Mouse (Mus musculus) CD4-positive helper T cell, adult 2 months (primary cell): ENCODE results near the gene Mpp3.

Source experiments
- DNase-seq: peaks from one replicate; pipeline ENCODE4 v3.0.0-alpha.2; 2012; ENCODE audit warnings: low read depth, missing footprints, low spot score

Gene Mpp3

DNA sequence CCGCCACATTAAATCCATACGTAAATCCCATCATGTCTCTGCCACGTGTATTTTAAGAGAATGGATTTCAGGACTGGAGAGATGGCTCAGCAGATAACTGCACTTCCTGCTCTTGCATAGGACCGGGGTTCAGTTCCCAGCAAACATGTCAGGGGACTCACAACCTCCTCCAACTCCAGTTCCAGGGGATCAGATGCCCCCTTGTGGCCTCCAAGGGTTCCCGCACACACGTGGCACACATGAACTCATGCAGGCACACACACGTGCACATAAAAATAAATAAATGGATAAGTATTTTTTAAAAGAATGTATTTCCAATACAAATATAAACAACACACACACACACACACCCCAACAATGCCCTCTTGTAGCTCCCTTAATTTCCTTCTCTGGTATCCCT is 51.3 kb downstream of the Mpp3 start:
- DNase-seq = no peak

DNA sequence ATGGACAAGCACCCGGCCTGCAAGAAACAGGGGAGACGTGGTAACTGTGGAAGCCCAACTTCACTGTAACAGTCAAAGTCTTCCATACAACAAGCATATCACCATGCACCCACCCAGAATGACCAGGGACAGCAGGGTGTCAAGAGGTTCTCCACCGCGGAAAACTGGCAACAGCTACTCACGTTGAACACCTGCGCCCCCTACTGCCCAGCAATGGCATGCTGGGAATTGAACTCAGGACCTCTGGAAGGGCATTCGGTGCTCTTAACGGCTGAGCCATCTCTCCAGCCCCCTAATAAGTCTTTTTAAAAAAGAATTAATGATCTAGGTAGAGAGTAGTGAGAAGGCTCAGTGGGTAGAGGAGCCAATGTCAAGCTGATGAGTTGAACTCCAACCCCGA is 53.3 kb downstream of the Mpp3 start:
- DNase-seq = no peak

DNA sequence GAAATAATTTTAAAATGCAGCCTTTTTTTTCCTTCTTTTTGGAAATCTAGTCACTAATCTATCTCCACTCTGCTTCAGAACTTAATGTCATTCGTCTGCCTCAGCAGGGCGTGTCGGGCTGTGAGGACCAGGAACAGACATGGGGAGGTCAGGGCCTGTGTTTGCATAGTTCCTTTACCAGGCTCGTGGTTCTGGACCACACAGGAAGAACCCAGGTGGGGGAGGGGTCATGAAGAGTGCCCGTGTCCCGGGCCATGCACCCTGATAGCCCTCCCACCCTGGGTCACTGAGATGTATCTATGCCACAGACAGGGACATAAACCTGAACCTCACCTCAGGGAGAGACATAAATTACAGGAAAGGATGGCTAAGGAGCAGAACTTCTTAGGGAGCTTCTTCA is 54.1 kb downstream of the Mpp3 start:
- no peak for DNase-seq

DNA sequence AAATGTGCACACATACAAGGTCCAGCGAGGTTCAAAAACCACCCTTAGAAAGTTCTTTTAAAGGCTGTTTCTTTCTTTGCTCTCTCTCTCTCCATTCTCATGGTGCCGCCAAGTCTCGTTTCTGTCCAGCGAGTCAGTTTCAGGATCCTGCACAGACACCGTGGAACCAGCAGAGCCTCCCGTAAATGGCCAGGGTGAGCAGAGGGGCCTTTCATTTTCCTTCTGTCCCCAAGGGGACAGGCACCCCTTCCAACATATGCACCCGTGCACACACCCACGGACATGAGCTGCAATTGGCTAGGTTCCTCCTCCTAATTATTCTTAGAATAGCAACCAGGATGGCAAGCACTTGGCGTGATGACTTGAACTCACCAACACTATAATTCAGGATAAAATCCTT is 54.8 kb downstream of the Mpp3 start:
- DNase-seq = no peak

DNA sequence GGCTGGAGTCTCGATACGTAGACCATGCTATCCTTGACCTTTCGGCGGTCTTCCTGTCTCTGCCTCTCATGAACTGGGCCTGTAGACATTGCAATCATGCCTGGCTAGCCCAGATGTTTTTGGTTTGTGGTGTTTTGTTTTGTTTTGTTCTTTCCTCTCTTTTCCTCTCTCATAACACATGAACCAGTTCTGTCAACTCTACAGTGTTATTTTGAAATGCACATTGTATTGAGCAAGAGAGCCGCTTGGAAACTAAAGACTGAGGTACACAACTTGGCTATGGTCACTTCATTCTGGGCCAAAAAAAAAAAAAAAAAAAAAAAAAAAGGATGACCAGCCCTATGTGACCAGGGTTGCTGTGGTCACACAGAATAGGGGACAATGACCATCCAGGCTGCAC is 55.6 kb downstream of the Mpp3 start:
- no peak for DNase-seq

DNA sequence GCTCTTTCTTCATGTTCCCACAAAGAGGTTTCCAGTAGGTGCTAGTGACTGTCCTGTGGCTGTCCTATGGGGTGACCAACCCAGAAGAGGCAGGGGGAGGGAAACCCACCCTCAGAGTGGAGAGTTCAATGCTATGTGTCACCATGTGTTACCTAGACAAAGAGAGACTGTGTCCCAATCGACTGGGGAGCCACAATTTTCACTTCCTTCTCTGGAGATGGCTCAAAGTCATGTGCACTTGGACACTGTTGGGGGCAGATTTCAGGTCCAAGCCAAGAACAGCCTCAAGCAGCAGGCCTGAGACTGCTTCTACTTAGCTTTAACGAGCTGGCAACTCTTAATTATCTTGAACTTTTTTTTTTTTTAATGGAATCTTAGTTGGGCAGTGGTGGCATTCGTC is 56.2 kb downstream of the Mpp3 start:
- DNase-seq = no peak

DNA sequence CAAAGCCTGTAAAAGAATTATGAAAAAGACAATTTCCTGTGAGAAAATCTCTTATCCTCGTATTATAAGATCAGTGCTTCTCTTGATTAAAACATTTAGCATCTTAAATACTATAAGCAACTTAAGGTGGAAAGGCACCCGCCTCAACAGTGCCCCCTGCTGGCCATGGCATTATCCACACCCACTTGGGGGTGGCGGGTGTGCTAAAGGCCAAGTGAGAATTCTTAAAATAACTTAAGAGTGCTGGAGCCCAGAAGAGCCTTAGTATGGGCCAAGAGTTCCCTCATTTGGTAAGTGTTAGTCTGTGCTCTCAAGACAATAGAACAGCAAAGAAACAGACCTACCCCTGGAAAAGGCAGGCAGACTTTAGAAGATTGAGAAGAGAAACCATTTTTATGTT is 56.9 kb downstream of the Mpp3 start:
- DNase-seq = peak; percentile 25

DNA sequence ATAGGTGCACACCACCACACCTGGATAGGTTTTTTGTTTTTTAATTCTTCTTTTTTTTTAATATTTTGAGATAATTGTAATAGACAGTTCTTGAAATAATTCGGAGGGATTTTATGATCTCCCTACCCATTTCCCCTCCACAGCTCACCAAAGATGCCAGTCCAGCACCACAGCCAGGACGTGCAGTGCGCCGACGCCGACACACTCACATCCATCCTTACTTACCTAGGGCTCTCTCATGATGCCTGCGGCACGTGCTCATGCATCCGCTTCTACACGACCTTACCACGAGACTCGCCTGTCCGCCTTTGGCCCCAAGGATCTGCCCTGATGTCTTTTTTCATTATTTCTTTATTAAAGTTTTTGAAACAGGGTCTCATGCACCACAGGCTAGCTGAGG is 58.4 kb downstream of the Mpp3 start:
- no peak for DNase-seq

DNA sequence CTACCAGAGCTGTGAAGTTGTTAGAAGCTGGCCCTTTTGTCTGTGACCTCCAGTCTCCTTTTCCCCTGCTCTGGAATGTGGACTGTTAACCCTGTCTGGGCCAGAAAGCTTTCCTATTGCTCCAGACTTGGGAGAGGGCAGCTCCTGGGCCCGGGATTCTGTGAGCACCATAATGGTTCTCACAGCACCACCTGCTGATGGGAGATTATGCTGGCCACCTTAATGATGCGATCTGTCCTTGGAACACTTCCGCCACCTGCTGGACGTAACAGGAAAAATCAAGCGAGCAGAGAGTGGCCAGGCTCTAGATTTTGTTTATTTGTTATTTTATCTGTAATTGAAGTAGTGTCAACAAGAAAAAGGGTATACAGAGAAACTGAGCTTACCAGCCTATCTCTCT is 59.5 kb downstream of the Mpp3 start:
- peak; percentile 65 for DNase-seq

DNA sequence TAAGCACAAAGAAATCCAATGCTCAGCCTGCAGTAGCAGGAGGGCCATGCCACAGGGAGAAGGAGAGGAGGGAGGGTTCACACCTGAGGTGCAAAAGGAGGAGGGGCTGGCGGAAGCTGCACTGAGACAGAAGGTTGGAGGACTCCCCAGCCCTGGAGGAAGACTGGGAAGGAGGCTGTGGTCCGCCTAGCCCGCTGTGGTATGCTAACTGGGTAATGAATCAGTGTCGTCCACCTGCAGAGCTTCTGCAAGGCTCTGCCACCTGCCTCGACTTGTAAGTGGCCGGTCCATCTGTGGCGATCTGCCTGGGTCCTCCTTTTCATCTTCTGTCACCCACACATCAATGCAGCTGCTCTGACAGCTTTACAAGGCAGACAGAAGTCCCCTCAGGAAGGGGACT is 60.0 kb downstream of the Mpp3 start:
- no peak for DNase-seq

DNA sequence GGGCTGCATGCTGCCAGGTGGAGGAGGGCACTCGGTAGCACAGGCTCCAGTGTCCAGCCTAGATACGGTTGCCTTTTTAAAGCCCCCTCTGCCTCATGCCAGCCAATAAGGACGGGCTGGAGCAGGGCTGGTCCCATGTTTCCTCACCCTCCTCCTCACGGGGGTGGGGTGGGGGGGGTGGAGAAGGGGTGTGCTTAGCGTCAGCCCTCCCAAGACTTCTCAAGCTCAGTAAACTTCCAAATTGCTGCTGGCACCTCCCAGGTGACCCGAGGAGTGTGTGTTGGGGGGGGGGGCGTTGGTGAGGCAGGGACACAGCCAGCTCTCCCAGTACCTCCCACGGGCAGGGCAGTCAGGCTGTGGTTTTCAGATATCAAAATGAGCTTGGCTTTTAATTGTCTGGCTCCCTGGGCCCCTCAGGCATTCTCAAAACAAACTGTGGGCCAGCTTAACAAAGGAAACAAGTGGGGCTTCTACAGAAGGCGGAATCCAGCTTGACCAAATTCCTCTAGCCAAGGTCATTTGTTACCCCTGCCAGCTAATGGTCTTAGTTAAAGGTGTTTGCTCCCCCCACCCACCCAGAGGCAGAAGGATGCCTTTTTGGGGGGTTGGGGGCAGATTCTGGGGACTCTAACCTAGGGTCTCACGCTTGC is 61.2 kb downstream of the Mpp3 start, which contains the start of gene Sost:
Sost (minus strand) TSS at position 51 of the 650 bp plus-strand sequence.
- DNase-seq = no peak

DNA sequence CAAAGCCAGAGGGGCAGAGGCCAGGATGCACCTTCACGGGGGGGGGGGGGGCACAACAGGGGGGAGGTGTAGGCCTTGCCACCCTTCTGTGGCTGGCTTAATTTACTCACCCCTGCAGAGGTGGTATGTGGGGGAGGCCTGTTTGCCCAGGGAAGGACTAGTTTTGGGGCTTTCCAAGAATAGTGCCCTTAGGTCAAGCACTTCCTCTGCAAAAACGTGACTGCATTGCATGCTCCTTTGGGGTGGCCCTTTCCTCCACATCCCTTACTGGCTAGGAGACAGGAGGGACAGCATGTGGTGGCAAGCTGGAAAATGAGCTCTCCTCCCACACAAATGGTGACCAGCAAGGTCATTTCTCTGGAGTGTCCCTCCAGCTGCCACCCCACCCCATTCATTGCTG is 62.7 kb downstream of the Mpp3 start:
- DNase-seq = no peak

DNA sequence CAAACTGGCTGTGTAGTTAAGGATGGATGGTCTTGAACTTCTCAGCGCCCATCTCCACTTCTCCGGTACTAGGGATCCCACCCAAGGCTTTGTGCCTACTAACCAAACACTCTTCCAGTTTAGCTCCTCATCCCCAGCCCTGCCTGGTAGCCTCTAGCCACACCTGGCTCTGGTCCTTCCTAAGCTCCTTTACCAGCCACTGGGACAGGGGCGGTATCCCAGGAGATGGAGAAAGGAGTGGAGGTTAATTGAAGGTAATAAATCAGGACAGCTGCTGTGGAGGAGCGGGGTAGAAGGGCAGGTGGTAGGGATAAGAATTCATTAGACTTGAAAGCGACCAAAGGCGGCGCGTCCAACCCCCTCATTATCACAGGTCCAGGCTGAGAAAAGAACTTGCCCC is 63.6 kb downstream of the Mpp3 start:
- DNase-seq = no peak

DNA sequence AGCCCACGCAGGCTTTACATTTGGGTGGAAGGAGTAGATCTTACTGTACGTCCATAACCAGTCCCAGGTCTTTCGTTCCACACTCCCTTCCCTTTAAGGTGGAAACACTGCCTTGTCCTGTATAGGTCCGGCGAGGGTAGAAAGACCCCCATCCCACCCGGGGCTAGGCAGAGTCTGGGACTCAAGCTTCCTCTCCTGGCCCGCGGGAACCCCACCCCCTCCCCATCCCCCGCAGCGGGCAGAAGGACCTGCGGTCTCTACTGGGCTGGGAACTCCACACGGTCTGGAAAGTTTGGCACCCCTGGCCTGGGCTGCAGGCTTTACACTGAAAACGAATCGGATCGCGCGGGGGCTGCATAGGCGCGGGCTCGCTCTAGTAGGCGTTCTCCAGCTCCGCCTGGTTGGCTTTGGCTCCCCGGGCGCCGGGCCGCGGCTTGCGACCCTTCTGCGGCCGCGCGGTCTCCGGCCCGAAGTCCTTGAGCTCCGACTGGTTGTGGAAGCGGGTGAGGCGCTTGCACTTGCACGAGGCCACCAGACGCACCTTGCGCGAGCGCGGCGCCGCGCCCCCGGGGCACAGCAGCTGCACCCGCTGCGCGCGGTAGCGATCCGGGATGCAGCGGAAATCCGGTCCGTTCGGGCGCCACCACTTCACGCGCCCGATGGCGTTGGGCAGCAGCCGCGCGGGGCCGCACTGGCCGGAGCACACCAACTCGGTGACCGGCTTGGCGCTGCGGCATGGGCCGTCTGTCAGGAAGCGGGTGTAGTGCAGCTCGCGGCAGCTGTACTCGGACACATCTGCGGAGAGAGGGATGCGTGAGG is 64.6 kb downstream of the Mpp3 start:
- DNase-seq = no peak

DNA sequence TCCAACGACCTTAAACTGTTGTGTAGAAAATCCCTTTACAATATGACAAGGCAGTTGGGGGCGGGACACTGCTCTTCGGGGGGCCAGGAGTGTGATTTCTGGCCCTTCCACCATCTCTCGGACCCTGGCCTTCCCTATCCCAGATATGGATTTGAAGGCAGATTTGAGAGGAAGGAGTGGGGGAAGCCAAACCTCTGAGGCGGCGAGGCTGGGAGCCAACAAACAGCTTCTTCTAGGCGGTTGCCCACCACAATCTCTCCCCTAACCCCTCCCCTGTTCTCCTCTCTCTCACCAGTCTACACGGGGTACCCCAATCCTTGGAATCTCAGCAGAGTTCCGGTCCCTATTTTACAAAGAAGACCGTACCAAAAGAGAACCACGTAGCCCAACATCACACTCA is 65.2 kb downstream of the Mpp3 start:
- DNase-seq = no peak

DNA sequence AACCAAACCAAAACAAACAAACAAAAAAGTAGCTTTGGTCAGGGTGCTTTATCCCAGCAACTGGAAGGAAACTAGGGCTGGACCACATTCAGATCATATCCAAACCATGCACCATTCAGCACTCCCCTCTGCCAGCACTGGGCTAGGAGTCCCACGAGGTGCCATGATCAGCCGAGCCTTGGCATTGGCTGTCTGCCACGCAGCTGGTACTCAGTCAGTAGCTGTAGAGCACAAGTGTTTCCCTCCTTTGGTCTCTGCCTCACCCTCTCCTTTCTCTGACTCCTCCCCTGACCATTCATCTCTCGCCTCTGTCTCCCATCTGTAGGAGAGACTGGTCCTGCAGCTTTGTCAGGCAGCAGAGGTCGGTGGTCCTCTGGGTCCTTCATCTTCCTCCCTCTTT is 70.8 kb downstream of the Mpp3 start:
- no peak for DNase-seq

DNA sequence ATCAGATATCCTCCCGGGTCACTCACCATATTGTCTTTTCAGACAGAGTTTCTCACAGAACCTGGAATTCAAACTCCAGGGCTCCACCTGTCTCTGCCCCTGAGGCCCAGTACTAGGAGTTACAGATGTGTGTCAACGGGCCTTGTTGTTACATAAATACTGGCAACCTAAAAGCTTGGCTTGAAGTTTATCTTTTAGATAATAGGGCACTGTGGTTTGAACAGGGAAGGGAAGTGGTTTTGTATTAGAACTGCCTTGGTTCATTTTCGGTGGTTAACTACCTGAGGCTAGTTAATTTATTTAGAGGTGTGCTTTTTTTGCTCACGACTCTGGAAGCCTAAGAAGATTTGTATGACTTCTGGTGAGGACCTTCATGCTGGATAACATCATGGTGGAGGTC is 74.8 kb downstream of the Mpp3 start:
- no peak for DNase-seq

DNA sequence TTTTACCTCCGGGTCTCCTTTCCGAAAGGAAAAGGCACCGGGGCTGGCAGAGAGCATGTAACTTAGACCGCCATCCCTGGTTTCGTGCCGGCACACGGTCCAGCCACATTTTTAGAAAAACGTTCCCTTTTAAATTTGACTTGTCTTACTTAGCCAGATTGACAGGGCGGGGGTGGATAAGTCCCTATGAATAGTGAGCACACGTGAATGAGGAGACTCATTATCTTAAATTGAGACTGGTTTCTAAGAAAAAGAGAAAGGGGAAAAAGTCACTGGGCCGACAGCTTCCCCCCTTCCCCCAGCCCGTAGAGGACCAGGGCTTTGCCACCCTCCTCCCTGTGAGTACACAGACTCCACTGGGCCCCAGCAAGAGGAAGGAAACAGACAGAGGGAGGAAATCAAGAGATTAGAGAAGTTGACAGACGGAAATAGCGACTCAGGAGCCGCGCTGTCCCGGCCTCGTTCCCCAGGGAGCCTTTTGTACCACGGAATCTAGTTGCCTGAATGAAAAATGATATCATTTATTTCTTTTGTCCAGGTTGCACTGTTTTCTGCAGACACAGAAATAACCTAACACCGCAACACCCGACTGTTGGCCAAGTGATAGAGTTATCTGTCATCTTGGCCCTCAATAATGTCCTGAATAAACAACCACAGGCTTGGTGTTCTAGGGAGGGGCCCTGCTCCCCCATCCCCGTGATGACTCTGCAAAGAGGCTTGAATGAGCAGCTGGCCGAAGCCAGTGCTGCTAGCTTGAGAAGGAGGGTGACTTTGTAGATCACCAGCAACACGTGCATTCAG is 75.5 kb downstream of the Mpp3 start:
- DNase-seq = no peak

DNA sequence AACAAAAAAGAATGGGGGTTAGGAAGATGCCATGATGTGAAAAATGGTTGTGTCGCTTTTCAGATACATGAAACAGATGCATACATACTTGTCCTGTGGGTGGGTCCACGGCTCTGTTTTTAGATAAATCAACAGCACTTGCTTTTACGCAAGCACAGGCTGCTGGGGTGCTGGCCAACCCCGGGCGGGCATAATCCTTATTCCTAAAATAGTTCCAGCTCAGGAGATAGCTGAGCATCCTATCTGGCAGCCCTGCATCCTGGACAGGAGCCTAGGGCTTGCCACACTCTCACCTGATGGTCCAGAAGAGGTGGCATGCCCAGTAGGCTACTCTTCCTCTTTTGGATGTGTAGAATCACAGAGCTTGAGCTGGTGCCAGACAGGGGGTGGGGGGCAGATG is 78.2 kb downstream of the Mpp3 start:
- DNase-seq = no peak
